Mouse (Mus musculus) frontal cortex, adult (tissue): Measurements from ENCODE around the gene Nxn.

ENCODE experiments used
- ATAC-seq: cut with Nextera tagmentation; 2 replicates; pipeline ENCODE4 v1.9.2; 2017; ENCODE audit warnings: mild to moderate bottlenecking, moderate library complexity, mixed read lengths; ENCODE audit not compliant: low TSS enrichment

Nxn gene

DNA sequence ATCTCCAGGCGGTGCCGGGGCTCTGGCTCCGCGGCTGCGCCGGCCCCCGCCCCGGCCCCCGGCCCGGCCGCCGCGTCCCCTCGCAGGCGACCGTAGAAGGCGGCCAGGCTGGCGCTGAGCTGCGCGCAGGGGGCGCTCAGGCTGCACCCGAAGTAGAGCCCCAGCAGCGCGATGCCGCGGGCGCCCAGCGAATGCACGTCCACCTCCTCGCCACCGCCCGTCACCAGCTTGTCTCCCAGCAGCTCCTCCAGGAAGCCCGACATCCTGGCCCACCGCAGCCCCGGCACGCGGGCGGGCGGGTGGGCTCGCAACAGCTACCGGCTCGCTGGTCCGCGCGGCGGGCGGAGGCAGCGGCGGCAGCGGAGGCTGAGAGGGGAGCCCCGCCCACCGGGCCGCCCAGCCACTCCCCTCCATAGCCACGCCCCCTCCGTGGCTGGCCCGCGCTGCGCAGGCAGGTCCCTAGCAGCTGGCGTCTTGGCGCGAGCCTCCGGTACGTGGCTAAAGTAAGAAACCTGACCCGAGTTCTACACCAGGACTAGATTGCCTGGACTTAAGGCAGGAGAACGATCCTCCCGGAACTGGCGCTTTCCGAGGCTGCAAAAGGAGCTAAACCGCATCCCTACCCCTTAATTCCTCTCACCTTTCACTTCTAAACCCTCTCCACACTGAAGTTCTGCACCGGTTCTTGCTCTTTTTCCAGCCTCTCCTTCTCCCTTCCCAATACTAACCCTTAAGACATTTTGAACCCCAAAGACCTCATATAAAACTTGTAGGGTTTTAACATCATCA, at the start of gene Nxn:
Gene Nxn, minus strand, starts transcription at position 343 of the 789 bp plus-strand sequence.
- ATAC-seq = peak; percentile 69; the same call in 1 of the 2 replicates

DNA sequence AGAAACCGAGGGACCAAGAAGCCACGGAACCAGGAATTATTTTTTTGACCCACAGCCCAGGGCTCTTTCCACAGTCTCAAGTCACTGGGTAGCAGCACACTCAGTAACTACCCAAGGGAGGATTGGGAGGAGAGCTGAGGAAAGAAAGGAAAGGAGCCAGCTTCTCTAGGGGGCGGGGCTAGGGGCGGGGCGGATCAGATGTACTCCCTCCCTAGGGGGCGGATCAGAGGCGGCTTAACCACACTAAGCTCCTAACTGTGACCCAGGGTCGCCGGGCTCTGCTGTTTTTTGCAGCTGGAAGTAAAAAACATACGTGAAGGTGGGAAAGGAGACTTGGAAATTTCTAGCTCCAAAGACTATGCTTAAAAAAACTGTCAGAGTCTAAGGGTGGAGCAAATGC, 47.3 kb upstream of the Nxn start:
- no peak for ATAC-seq

DNA sequence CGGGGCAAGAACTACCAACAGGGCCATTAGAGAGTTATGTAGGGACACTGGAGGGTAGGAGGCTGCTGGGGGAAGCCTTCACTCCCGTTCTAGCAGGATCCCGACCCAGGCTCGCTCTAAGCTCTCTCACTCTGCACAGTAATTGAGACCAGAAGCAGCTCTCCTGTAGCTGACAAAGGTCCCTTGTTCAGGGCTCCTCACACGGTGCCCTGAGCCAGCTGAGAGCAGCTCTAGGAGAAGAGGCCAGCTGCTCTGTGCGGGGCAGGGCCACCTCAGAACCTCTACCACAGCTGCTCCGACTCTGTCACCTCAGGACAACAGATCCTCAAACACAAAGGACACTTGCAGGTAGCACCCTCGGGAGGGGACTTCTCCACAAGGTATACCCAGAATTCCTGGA, 46.5 kb upstream of the Nxn start:
- ATAC-seq = no peak

DNA sequence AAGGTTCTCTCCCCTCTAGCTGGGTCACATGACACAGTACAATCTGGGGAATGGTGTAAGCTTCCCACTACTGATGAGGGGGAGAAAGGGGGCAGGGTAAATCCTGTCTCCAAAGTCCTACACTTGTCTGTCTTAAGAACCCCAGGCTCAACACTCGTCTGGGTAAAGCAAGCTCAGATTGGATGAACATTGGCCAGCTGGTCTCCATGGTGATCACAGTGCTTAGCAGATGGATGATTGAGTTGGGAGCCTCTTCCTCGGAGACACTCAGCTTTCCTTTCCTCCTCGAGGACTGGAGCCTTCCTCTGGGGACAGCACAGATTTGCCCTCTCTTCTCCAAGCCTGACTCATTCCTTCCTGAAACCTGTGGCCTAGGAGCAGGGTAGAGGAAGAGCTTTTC, 40.7 kb upstream of the Nxn start:
- peak; percentile 56 for ATAC-seq

DNA sequence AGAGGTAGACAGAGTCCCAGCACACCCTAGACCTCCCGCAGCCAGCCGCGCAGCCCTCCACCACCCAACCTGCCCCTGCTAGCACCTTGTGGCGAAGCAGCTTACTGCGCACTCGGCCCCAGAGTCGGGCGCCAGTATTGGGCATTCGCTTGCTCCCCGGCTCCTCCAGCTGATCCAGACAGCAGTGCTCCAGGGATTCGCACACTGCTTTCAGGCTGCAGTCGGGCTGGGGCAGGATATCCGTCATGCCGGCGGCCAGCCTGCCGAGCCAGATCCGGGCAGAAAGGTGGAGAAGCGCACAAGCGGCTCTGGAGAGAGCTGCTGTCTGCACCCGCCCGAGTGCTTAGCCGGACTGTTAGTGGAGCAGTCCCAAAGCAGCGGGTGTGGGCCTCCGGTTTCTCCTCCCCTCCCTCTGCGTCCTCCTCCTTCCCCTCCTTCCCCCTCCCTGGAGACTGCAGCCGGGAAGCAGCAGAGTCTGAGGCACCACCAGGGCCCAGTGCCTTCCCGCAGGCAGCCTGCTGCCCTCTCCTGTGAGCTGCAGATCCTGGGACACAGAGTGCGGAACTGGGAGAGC, 38.0 kb upstream of the Nxn start:
- ATAC-seq = peak; percentile 53

DNA sequence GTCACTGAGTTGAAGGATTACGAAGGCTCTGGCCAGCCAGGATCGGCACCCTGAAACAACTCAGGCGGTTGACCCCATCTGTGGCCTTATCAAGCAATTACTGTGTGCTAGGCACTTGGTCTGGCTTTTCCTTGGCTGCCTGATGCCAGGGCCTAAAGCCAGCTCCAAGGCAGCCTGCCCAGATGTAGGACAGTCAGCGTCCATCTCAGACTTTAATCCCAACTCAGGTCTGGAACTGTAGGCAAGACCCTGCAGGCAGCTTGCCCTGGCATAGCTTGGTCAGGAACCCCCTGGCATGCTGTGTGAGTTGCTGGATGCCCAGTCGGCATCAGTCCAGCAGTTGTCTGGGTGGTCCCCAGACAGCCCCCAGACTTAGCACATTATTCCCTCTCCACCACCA, 37.1 kb upstream of the Nxn start:
- ATAC-seq = no peak

DNA sequence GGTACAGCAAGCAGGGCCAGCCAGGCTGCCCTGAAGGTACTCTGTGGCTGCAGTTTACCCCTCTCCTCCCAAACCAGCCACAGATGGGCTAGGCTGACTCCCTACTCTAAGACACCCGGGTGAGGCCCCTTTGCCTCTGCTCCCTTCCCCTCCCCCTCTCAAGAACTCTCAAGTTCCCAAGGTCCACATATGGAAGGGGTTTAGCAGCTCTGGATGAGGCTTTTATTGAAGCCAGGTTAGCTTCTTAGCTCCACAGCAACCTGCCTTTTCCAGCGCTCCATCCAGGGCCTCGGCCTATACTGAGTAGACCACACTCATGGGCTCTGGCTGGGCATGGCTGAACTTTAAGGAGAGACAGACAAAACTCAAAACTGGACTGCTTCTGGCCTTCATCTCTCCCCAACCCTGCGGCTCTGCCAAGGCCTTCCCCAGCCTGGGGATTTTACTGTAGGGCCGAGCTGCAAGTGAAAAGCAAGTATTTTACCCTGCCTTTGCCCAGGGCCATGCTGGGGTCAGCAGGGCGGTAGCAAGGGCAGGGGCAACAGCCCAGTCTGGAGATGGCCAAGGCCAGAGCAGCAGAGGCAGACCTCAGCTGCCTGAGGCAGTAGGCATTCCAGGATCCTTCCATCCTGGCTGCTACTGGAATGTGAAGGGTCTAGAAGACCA, 31.2 kb upstream of the Nxn start:
- ATAC-seq = no peak

DNA sequence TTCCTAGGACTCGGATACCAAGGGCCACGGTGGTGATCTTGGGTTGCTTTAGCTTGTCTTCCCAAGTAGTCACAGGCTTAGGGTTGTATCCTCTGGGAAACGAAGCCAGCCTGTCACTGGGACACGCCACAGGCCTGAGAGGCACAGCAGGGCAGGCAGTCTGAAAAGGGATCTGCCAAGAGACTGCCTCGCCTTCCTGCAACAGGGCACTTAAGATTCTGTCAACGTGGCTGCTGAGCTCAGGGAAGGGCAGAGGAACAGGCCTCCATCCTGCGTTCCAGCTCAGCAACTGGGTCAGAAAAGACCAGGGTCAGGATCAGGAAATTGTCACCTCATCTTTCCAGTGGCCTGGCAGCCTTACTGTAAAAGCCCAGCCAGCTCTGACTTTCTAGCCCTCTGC, 30.6 kb upstream of the Nxn start:
- ATAC-seq = no peak

DNA sequence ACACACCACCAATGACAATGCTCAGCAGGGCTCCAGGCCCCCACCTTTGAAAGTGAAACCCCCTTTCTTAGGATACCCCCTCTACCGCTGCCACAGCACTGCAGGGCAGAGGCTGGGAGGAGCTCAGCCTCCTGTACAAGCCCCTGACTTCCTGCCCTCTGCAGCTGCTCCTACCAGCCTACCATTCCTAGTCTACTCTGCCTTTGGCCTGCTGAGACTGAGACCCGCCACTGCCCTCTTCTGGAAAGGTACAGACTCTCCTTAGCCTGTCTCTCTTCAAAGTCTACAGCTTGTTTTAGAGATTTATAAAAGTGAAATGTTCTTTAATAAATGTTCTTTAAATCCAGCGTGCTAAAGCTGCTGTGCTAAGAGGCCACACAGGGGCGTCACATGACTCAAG, 30.1 kb upstream of the Nxn start:
- ATAC-seq = no peak

DNA sequence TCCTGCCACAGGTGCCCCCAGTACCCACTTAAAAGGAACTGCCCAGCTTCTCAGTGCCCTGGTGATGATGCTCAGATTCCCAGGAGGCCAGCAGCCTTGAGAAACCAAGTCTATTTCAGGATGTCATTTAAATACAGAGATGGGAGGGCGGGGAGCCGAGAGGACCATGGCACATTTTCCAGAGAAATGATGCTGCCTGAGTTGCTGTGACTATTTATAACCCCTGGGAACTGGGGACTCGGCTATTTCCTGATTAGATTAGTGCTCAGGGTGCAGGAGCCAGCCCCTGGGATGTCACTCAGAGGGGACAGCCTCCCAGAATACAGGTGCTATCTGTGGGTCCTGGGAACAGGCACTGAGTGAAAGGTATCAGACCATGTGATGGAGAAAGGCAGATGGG, 28.8 kb upstream of the Nxn start:
- peak; percentile 20 for ATAC-seq

DNA sequence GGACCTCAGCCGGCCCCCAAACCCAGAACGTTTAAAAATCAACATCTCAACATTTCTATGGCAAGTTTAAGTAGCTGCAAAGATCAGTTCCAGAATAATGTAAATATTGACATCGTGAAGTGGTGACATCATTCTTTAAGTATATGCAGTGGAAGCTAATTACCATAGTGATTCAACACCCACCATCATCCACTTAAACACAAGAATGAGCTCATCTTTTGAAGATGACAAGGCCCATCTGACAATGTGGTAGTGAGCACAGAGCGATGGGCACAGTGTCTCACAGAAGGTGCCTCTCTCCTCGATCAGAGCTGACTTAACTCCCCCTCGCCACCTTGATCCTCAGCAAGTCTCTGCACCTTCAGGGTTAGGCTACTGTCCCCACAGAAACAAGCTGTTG, 26.8 kb upstream of the Nxn start:
- ATAC-seq = peak; percentile 47; the same call in 1 of the 2 replicates

DNA sequence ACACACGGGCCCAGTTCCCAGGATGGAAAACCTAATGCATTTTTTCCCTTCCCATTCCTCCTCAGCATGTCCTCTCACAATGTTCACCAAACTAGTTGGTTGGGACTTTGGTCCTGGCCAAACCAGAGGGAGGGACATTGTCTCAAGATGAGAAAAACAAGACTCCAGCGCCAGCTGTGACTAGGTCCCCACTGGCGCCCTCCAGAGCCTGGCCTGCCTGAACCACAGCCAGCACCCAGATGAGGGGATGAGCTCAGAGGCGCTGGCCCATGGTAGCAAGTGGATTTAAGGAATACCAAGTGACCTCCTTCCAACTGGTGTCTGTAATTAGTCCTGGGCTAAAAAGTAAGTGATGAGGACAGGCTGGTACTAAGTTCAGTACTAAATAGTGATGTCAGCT, 22.0 kb upstream of the Nxn start:
- ATAC-seq = no peak

DNA sequence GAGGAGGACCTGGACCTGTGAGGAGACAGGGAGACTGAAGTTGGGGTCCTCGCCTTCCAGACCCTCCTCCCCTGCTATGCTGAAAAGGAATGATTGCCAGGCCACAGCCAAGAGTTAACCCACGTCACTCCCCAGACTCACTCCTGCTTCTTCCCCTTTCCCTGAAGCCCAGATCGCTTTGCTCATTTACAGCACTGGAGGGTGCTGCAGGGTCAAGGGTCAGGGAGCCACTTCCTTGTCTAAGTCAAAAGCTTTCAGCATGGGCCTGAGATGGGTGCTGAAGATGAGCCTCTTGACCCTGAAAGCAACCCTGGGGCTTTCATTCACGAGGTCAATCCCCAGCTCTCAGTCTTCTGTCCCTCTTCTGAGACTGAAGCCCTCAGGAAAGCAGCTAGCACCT, 20.2 kb upstream of the Nxn start:
- no peak for ATAC-seq

DNA sequence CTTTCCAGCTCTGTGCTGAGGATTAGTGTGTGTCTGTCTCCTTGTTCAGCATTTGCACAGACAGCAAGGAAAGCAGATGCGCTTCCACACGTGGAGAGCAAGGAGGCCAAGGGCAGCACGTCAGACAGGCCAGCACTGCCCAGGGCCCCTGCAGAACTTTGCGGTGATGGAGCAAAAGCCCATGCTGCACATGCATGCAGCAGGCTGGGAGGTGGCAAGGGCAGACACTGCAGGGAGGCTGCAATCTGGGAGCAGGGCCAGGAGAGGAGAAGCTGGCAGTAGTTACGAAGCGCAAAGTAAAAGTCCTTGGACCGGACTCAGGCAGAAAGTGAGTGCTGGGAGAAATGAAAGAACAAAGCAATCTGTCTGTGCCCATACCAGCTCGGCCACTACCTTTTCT, 19.5 kb upstream of the Nxn start:
- ATAC-seq = peak; percentile 34

DNA sequence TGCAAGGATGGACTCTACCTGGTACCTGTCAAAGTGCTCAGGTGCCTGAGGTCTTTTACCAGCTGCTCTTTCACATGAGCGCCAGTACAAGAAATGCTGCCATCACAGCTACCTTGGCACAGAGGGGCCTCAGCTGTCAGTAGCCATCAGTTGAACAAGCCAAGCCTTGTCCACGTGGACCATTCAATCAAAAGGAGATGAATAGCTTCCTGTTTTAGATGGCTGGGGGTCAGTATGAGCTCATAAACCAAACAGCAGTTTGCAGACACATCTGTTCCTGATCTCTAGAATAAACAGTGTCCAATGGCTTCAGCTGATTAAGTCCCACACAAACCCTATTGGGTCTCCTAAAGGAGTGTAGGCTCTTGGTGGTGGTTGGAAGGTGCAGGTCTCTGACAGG, 17.0 kb upstream of the Nxn start:
- ATAC-seq = no peak

DNA sequence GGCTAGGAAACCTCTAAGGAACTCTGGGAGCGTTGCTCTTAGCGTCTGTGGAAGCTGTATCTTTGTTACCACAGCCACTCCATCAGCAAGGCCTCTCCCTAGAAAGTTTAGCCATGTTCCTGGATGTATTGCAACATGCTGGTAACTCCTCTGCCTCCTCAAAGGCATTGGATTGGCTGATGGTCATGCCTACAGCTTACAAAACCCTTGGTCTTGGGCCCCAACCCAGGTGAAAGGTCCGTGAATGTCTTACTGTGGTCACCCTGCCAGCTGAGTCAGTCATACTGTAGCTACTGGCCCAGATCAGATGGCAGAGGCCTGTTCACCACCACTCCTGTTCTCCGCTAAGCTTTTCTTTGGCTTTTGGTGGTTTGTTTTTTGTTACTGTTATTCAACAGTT, 16.1 kb upstream of the Nxn start:
- no peak for ATAC-seq

DNA sequence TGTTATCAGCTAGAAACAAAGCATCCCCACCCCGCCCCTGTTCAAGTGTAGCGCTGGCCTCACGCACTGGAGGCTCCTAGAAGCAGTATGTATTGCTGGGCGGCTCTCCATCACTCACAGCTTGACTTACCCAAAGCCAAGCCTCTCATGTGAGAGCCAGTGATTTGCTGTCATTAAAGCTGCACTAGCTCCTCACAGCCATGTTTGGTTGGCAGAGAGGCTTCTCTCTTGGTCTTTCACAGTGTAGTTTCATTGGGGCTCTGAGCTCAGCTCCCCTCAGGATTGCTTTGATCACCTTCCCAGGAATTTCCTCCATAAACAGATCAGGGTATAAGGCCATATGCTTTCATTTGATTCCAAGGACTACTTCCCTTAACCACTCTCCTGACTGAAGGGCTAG, 14.3 kb upstream of the Nxn start:
- no peak for ATAC-seq

DNA sequence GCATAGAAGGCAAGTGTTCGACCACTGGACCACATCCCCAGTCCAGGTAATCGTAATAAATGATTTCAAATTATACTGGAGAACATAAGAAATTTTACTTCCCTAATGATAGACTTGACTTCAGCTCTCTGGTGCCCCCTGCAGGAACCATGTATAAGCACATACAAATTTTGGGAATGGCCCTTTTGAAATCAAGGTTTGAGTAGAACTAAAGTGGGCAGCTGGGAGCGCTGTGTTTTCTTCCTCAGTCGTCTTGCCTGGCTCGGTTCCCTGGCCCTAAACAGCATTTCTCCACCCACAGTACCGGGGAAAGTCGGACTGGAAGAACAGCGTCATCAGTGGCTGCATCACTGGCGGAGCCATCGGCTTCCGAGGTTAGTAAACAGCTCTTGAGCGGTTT, 11.9 kb upstream of the Nxn start:
- ATAC-seq = peak; percentile 18; the same call in 1 of the 2 replicates

DNA sequence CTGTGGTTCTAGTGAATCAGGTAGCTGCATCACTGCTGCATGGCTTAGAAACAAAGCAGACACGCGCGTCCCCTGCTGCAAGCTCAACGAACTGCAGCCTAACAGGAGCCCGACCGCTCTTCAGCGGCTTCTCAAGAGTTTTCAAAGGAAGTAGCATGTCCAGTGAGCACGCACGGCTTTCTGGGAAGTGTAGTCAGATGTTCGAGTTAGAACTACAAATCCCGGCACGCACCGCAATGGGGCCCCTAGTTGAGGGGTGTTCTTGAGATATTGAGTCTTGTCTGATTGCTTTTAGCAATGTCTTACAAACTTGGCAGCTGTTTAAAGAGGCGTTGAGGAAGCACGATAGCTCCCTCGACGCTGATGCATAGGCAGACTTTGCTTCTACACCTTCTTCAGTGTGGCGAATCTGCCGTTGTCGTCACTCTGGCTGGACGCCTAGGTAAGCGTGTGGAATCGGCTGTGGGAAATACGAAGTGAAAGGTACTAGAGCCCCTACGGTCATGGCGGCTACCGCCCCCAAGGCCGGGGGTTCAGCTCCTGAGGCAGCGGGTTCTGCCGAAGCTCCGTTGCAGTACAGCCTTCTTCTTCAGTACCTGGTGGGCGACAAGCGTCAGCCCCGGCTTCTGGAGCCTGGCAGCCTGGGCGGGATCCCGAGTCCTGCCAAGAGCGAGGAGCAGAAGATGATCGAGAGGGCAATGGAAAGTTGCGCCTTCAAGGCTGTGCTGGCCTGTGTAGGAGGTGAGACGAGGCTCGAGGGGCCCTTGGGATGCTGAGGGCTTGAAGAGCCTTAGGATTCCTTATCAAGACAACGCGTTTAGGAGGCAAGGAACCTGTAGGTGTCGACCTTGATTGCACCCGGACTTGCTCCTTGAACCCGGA, 8.0 kb upstream of the Nxn start, which contains the start of gene Timm22:
Gene Timm22, plus strand, starts transcription at position 251 of the 882 bp plus-strand sequence.
- ATAC-seq = peak; percentile 97

DNA sequence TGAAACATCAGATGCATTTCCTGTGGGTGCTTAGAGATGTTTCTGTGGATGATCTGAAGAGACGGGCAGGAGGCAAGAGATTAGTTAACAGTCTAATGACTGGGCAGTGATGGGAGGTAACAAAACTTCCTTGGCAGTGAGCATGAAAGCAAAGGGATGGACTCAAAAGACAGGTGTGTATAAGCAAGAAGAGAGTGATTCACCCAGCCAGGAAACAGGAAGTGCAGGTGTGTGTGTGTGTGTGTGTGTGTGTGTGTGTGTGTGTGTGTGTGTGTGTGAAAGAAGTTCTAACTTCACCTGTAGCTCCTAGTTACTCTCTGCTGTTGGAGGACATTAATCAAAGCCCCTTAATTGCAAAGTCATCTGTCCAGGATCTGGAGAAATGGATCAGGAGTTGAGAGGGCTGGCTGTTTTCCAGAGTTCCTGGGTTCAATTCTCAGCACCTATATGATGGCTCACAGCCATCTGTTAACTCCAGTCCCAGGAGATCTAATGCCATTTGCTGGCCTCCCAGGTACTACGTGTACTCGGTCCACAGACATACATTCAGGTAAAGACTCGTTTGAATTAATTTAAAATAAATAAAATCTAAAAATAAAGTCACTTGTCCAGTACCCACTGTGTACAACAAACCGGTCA, 6.8 kb upstream of the Nxn start:
- ATAC-seq = no peak

DNA sequence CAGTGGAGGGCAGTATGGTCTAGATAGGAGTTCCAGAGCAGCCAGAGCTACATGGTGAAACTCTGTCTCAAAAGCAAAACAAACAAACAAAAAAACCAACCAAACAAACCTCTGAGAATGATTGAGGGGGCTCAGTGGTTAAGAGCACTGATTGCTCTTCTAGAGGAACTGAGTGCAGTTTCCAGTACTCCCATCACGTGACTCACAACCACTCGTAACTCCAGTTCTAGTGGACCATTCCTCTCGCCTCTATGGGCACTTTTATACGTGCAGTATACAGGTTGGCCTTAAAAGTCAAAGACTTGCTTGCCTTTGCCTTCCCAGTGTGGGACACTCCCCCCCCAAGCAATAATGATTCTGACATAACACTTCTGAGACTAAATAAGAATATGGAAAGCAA, 6.2 kb upstream of the Nxn start:
- no peak for ATAC-seq

DNA sequence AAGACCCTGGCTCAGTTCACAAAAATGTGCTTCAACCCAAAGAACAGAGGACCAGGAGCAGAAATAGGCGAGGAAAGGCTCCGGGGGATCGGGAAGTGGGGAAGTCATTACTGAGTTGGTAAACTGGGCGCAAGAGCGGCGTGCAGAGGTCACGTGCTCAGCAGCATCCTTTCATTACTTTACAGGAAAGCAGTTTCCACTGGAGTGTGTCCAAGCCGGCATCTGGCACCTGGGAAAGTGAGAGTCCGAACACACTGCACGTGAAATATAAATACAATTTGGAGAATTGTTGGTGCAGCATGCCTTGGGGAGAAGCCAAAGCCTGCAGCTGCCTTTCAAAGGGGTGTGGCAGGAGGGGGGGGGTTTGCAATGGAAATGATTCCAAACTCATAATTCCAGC, 2.5 kb upstream of the Nxn start:
- ATAC-seq = no peak
